Mouse (Mus musculus): ENCODE measurements around the gene Tekt5.

DNA sequence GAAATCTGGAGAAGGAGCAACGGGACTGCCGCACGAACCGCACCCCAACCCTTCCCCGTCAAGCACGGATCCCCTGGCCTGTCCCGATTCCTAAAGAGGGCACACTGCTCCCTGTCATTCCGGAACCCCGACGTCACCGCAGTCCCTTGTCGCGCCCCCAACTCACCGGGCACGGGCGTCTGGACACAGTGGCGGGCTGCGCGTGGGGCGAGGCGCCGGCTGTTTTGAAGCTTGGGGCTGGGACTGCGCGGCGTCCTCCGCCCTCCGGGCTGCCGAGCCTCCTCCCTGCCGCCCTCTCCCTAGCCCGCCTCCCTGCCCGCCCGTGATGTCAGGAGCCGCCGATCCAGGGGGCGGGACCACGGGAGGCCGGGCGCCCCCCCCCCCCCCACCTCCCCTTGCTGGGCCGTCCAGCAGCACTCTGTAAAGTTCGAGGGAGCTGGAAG, 81.6 kb downstream of the Tekt5 start, which contains the start of gene Emp2:
- TF ChIP-seq CTCF (IDR thresholded peaks at IDR 0.05) = no peak
- peak; percentile 42; the same call in 1 of the 2 replicates for TF ChIP-seq POLR2A (IDR thresholded peaks at IDR 0.05; ENCODE audit: insufficient read depth, low read depth, low read length)
- TF ChIP-seq EP300 (IDR thresholded peaks at IDR 0.05; ENCODE audit: insufficient read depth, low read depth, low read length) = no peak

All from heart, adult 2 months (tissue).